Mouse (Mus musculus) neural tube, embryonic 15.5 days (tissue): ENCODE measurements around the gene Olfr76. TPM values are rescaled to one million over a fixed set of nuclear protein-coding genes. Genes with fewer than 3 reads are reported as not detected.
"Not testable (repeated sequence)": the region's sequence is repeated elsewhere in the genome, so short reads cannot be mapped to it uniquely, and the experiment has no call there.

ENCODE experiments used
- ATAC-seq: fragments of 200-750 bp; cut with Nextera tagmentation; 2 replicates; pipeline ENCODE4 v1.8.0; 2017; ENCODE audit warnings: mild to moderate bottlenecking, moderate TSS enrichment, moderate library complexity; ENCODE audit not compliant: low FRiP score
- H3K27ac ChIP-seq: fragments of 300-500 bp; sonication (generic); replicated peaks from 2 replicates; pipeline ENCODE4 v1.5.1; 2015; ENCODE audit warnings: mild to moderate bottlenecking, inconsistent platforms
- H3K27me3 ChIP-seq: fragments of 300-500 bp; sonication (generic); replicated peaks from 2 replicates; pipeline ENCODE4 v1.6.1; 2015; ENCODE audit warnings: inconsistent platforms
- H3K36me3 ChIP-seq: fragments of 300-500 bp; sonication (generic); 2 replicates; pipeline ENCODE4 v1.6.1; 2015; ENCODE audit warnings: inconsistent platforms
- H3K4me1 ChIP-seq: fragments of 300-500 bp; sonication (generic); 2 replicates; pipeline ENCODE4 v1.6.1; 2015; ENCODE audit warnings: inconsistent platforms
- H3K4me2 ChIP-seq: fragments of 300-500 bp; sonication (generic); 2 replicates; pipeline ENCODE4 v1.6.1; 2015; ENCODE audit warnings: inconsistent platforms, mild to moderate bottlenecking, moderate library complexity
- H3K4me3 ChIP-seq: fragments of 300-500 bp; sonication (generic); replicated peaks from 2 replicates; pipeline ENCODE4 v1.5.1; 2015; ENCODE audit warnings: mild to moderate bottlenecking, inconsistent platforms
- H3K9ac ChIP-seq: fragments of 300-500 bp; sonication (generic); replicated peaks from 2 replicates; pipeline ENCODE4 v1.6.1; 2015; ENCODE audit warnings: mild to moderate bottlenecking, inconsistent platforms
- H3K9me3 ChIP-seq: fragments of 300-500 bp; sonication (generic); replicated peaks from 2 replicates; pipeline ENCODE4 v1.6.1; 2016; ENCODE audit warnings: inconsistent platforms
- WGBS: fragments of 180-500 bp; shearing (Covaris S2); methylation state at CpG from one replicate; pipeline ENCODE4 v1.1.7; 2015; ENCODE audit warnings: mixed read lengths; 5-methylcytosine and 5-hydroxymethylcytosine counted together
- polyA plus RNA-seq: library from polyadenylated mRNA; unstranded; fragments of >200 nt; fragmentation: Nextera tagmentation; extraction: Ambion mirVana; gene quantifications from 2 replicates; pipeline ENCODE4 v1.2.1, GENCODE M21; 2015

Olfr76 gene
- polyA plus RNA-seq, 1 experiment from 2014 or later: not detected

- ATAC-seq, H3K9ac ChIP-seq, H3K9me3 ChIP-seq, H3K4me1 ChIP-seq, H3K27me3 ChIP-seq, H3K4me3 ChIP-seq, H3K36me3 ChIP-seq, H3K4me2 ChIP-seq, H3K27ac ChIP-seq: not testable (repeated sequence)
- WGBS: 84% methylated on average over 1 of the region's 1 CpGs
Measured at GRCm38 (mm10) chr19:12069546-12069945, 53.5 kb downstream of the Olfr76 start.

Other genes starting within 250 kb of the Olfr76 start
- not detected in 2 replicates for gene Olfr1419, start 248.1 kb downstream of the Olfr76 start, polyA plus RNA-seq
- gene Olfr1420, start 236.6 kb downstream of the Olfr76 start, polyA plus RNA-seq: not detected in 2 replicates
- gene Patl1, start 210.8 kb downstream of the Olfr76 start, polyA plus RNA-seq: 13.3 and 15.2 TPM in 2 replicates
- gene Osbp, start 157.3 kb downstream of the Olfr76 start, polyA plus RNA-seq: 3.4 and 3.8 TPM in 2 replicates
- gene Olfr1423, start 81.9 kb downstream of the Olfr76 start, polyA plus RNA-seq: not detected in 2 replicates
- gene Olfr1424, start 60.5 kb downstream of the Olfr76 start, polyA plus RNA-seq: not detected in 2 replicates
- gene Olfr1425, start 45.5 kb downstream of the Olfr76 start, polyA plus RNA-seq: not detected in 2 replicates
- gene Olfr1426, start 31.2 kb downstream of the Olfr76 start, polyA plus RNA-seq: not detected in 2 replicates
- not detected in 2 replicates for gene Olfr1427, start 19.9 kb downstream of the Olfr76 start, polyA plus RNA-seq
- gene Olfr1428, start 7.3 kb downstream of the Olfr76 start, polyA plus RNA-seq: not detected in 2 replicates
- not detected in 2 replicates for gene Olfr1555-ps1, start 46.9 kb upstream of the Olfr76 start, polyA plus RNA-seq
- not detected in 2 replicates for gene Olfr1431, start 77.4 kb upstream of the Olfr76 start, polyA plus RNA-seq
- not detected in 2 replicates for gene Olfr1432, start 109.4 kb upstream of the Olfr76 start, polyA plus RNA-seq
- gene Olfr262, start 118.5 kb upstream of the Olfr76 start, polyA plus RNA-seq: not detected in 2 replicates
- gene Olfr235, start 137.8 kb upstream of the Olfr76 start, polyA plus RNA-seq: not detected in 2 replicates
- gene Olfr1434, start 156.7 kb upstream of the Olfr76 start, polyA plus RNA-seq: not detected in 2 replicates
- not detected in 2 replicates for gene Olfr1436, start 175.9 kb upstream of the Olfr76 start, polyA plus RNA-seq
- not detected in 2 replicates for gene Olfr1437, start 201.9 kb upstream of the Olfr76 start, polyA plus RNA-seq
- gene Olfr1438-ps1, start 212.7 kb upstream of the Olfr76 start, polyA plus RNA-seq: not detected in 2 replicates